Mouse (Mus musculus) right cerebral cortex, postnatal 10 days (tissue): Measurements from ENCODE around the gene Ttll10.

ENCODE experiments used
- DNase-seq, 2 experiments: peaks; one replicate each; pipeline ENCODE4 v3.0.0; 2021; ENCODE audit warnings: low spot score in 2 of 2

The Ttll10 gene

GRCm38 (mm10) chr4:156059261-156059660, at the start of gene Ttll10:
Ttll10 (minus strand) TSS chr4:156059414.
- DNase-seq: no peak

GRCm38 (mm10) chr4:156103342-156103741, 44.1 kb upstream of the Ttll10 start:
- no peak for DNase-seq

- DNase-seq: no peak
These were observed 42.3 kb upstream of the Ttll10 start for GRCm38 (mm10) chr4:156101481-156101903.

- DNase-seq: no peak
These were observed 41.3 kb upstream of the Ttll10 start for GRCm38 (mm10) chr4:156100501-156100900.

- no peak for DNase-seq
These were observed 40.2 kb upstream of the Ttll10 start for GRCm38 (mm10) chr4:156099427-156099826.

- DNase-seq: no peak
These were observed 38.7 kb upstream of the Ttll10 start for GRCm38 (mm10) chr4:156097770-156098366.

GRCm38 (mm10) chr4:156096191-156096590, 37.0 kb upstream of the Ttll10 start:
- DNase-seq: no peak

GRCm38 (mm10) chr4:156093758-156094157, 34.5 kb upstream of the Ttll10 start:
- DNase-seq: no peak

- DNase-seq: no peak
These were observed 33.6 kb upstream of the Ttll10 start for GRCm38 (mm10) chr4:156092765-156093164.

GRCm38 (mm10) chr4:156091236-156091635, 32.0 kb upstream of the Ttll10 start:
- no peak for DNase-seq

- no peak for DNase-seq
These were observed 28.3 kb upstream of the Ttll10 start for GRCm38 (mm10) chr4:156087398-156088087.

GRCm38 (mm10) chr4:156085256-156085655, 26.0 kb upstream of the Ttll10 start:
- no peak for DNase-seq

- DNase-seq: no peak
These were observed 25.1 kb upstream of the Ttll10 start for GRCm38 (mm10) chr4:156084096-156084879.

GRCm38 (mm10) chr4:156083348-156083747, 24.1 kb upstream of the Ttll10 start:
- no peak for DNase-seq

GRCm38 (mm10) chr4:156082621-156083234, 23.5 kb upstream of the Ttll10 start:
- DNase-seq: no peak

GRCm38 (mm10) chr4:156077499-156078301, 18.5 kb upstream of the Ttll10 start:
- no peak for DNase-seq

GRCm38 (mm10) chr4:156076911-156077382, 17.7 kb upstream of the Ttll10 start:
- DNase-seq: no peak

GRCm38 (mm10) chr4:156070716-156071115, 11.5 kb upstream of the Ttll10 start:
- no peak for DNase-seq

- no peak for DNase-seq
These were observed 11.1 kb upstream of the Ttll10 start for GRCm38 (mm10) chr4:156070276-156070675.

GRCm38 (mm10) chr4:156069701-156070100, 10.5 kb upstream of the Ttll10 start:
- no peak for DNase-seq

GRCm38 (mm10) chr4:156067256-156067949, 8.2 kb upstream of the Ttll10 start:
- no peak for DNase-seq
